Mouse (Mus musculus) heart, postnatal 0 days (tissue): ENCODE measurements around the gene Gfod1.

Experiments
- CTCF ChIP-seq: IDR thresholded peaks from 2 replicates; pipeline ENCODE4 v1.5.1; 2016; ENCODE audit warnings: antibody characterized with exemption, control low read depth, low read depth
- EP300 ChIP-seq: IDR thresholded peaks from 2 replicates; pipeline ENCODE4 v1.6.1; 2016; ENCODE audit warnings: antibody characterized with exemption, low read depth

- TF ChIP-seq CTCF (no peak), EP300 (no peak)
Measured at GRCm38 (mm10) chr13:43269460-43270219, 34.3 kb downstream of the Gfod1 start.
